ENCODE assay signal across 10 mouse cellular contexts in genomic region chr7:73186501-73186900, GRCm38 (mm10).
DNase-seq lines count a peak whose midpoint lies in the region; ATAC-seq and TF ChIP-seq lines count a peak whose summit lies in the region.
"Had no signal": no experiment of that assay in that cellular context is flagged by ENCODE, and none has a peak within 500 bp of the region (broad histone marks: within the 10 kb centered on the region; RNA-seq: fewer than 3 reads in every experiment).

No protein-coding gene starts in this region.

- ATAC-seq in forebrain, embryonic 16.5 days = 0 out of 2 replicates have a peak, but pooled peaks have one; percentile 18
- no peak for ATAC-seq in hindbrain, postnatal 0 days
- ATAC-seq in midbrain, embryonic 15.5 days (replicated peaks) = no peak
- ATAC-seq in cerebellum, adult (ENCODE audit: insufficient number of reproducible peaks, low FRiP score, low TSS enrichment) = no peak

- peaks cover 9% of the 10 kb centered on the region for H3K4me1 ChIP-seq in forebrain, embryonic 16.5 days (replicated peaks; ENCODE audit: control insufficient read depth, insufficient read depth, low read length)
- peaks cover 24% of the 10 kb centered on the region for H3K4me1 ChIP-seq in hindbrain, postnatal 0 days (ENCODE audit: insufficient read depth, low read length)
- H3K4me1 ChIP-seq in midbrain, embryonic 15.5 days = peaks cover 20% of the 10 kb centered on the region
- H3K4me1 ChIP-seq: liver, embryonic 13.5 days had no signal

- peak; percentile 54 for DNase-seq in gastrocnemius, adult 18-20 months (ENCODE audit: low spot score)
- no peak for DNase-seq in gastrocnemius, postnatal 4 days (ENCODE audit: low spot score in 2 of 2)
- peak; percentile 19 for DNase-seq in hindbrain, postnatal 0 days (ENCODE audit: low spot score)
- no peak for DNase-seq in urinary bladder, adult 18-20 months (ENCODE audit: low spot score in 2 of 2)
- DNase-seq in kidney, adult 8-10 months = no peak
- DNase-seq: liver, embryonic 13.5 days had no signal

- H3K36me3 ChIP-seq in forebrain, embryonic 16.5 days (ENCODE audit: control insufficient read depth, insufficient read depth) = no peaks in the 10 kb centered on the region
- H3K36me3 ChIP-seq in hindbrain, postnatal 0 days (ENCODE audit: insufficient read depth, low read length) = no peaks in the 10 kb centered on the region
- no peaks in the 10 kb centered on the region for H3K36me3 ChIP-seq in midbrain, embryonic 15.5 days (replicated peaks)
- H3K36me3 ChIP-seq: liver, embryonic 13.5 days had no signal

- no peak for TF ChIP-seq CTCF in hindbrain, postnatal 0 days (IDR thresholded peaks at IDR 0.05; ENCODE audit: low read depth)

- 60% methylated on average over 3 of the region's 3 CpGs for WGBS in forebrain, embryonic 16.5 days
- WGBS in hindbrain, postnatal 0 days = 70% methylated on average over 3 of the region's 3 CpGs
- 62% methylated on average over 3 of the region's 3 CpGs for WGBS in midbrain, embryonic 15.5 days

- no peak overlapping the region for H3K27ac ChIP-seq in forebrain, embryonic 16.5 days (ENCODE audit: low read length)
- H3K27ac ChIP-seq in hindbrain, postnatal 0 days = peak overlapping the region; percentile 82
- peak overlapping the region; percentile 78; the same call in 1 of the 2 replicates for H3K27ac ChIP-seq in midbrain, embryonic 15.5 days
- H3K27ac ChIP-seq: liver, embryonic 13.5 days had no signal

- no peak overlapping the region for H3K9ac ChIP-seq in forebrain, embryonic 16.5 days (replicated peaks; ENCODE audit: low read depth, low read length)
- no peak overlapping the region for H3K9ac ChIP-seq in hindbrain, postnatal 0 days (replicated peaks; ENCODE audit: low read length)
- no peak overlapping the region for H3K9ac ChIP-seq in midbrain, embryonic 15.5 days
- H3K9ac ChIP-seq: liver, embryonic 13.5 days had no signal

- H3K9me3 ChIP-seq in forebrain, embryonic 16.5 days (ENCODE audit: control insufficient read depth, low read length) = no peaks in the 10 kb centered on the region
- no peaks in the 10 kb centered on the region for H3K9me3 ChIP-seq in hindbrain, postnatal 0 days (ENCODE audit: low read length)
- no peaks in the 10 kb centered on the region for H3K9me3 ChIP-seq in midbrain, embryonic 15.5 days

- no peaks in the 10 kb centered on the region for H3K27me3 ChIP-seq in forebrain, embryonic 16.5 days (replicated peaks; ENCODE audit: control insufficient read depth, insufficient read depth, low read length)
- no peaks in the 10 kb centered on the region for H3K27me3 ChIP-seq in hindbrain, postnatal 0 days (ENCODE audit: insufficient read depth, low read length)
- no peaks in the 10 kb centered on the region for H3K27me3 ChIP-seq in midbrain, embryonic 15.5 days (replicated peaks)
- H3K27me3 ChIP-seq: liver, embryonic 13.5 days had no signal

- no peak overlapping the region for H3K4me2 ChIP-seq in forebrain, embryonic 16.5 days (ENCODE audit: low read length)
- H3K4me2 ChIP-seq in hindbrain, postnatal 0 days (ENCODE audit: low read depth, low read length) = no peak overlapping the region
- H3K4me2 ChIP-seq in midbrain, embryonic 15.5 days = no peak overlapping the region
- H3K4me2 ChIP-seq: liver, embryonic 13.5 days had no signal

- H3K4me3 ChIP-seq in forebrain, embryonic 16.5 days (replicated peaks; ENCODE audit: low read length) = no peak overlapping the region
- H3K4me3 ChIP-seq in hindbrain, postnatal 0 days (ENCODE audit: low read length) = no peak overlapping the region
- H3K4me3 ChIP-seq in midbrain, embryonic 15.5 days = no peak overlapping the region
- H3K4me3 ChIP-seq: liver, embryonic 13.5 days; myocyte had no signal

Comparison
In these comparisons a context has a peak if more than half of its experiments do, and no peak if none do; other contexts are left out.
1. DNase-seq: peak in gastrocnemius, adult 18-20 months (single experiment) and hindbrain, postnatal 0 days (single experiment); none in gastrocnemius, postnatal 4 days (0 of 2), urinary bladder, adult 18-20 months (0 of 2) and kidney, adult 8-10 months (0 of 2).